Mouse (Mus musculus): Measurements from ENCODE around the gene Frmpd4.

The Frmpd4 gene

DNA sequence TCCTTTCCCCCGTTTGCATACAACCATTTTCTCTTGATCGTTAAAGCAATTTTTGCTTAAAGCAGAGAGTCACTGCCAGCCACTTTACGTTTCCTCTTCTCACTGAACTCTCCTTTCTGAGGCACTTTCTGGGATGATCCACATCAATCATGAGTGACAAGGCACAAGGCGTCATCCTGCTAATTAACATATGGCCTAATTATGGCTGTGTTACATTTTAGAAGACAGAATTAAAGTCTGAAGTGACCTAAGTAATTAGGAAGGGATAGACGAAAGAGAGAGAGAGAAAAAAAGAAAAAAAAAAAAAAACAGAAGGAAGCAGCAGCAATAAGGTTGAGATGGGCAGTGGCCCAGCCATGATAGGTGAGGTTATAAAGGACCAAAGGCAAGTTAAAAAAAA is at the start of gene Frmpd4:
TSS of gene Frmpd4 (minus strand) at position 101 of the 400 bp plus-strand sequence.
- no peak for DNase-seq

DNA sequence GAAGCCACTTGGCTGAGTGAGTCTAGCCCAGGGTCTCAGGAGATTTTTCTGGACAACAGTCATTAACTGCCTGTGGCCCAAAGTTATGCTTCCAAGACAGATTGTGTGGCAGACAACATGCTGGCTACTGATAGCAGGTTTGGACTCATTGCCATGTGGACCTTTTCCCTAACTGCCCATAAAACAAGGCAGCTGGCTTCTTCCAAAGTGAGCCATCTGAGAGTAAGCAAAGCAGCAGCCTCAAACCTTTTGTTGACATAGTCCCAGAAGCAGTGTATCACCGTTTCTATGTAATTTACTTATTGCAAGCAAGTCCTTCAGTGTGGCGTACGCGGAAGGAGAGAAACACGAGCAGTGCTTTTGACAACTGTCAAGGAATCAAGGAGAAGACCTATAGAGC is 18.2 kb upstream of the Frmpd4 start:
- peak; percentile 14 to 41 for DNase-seq

DNA sequence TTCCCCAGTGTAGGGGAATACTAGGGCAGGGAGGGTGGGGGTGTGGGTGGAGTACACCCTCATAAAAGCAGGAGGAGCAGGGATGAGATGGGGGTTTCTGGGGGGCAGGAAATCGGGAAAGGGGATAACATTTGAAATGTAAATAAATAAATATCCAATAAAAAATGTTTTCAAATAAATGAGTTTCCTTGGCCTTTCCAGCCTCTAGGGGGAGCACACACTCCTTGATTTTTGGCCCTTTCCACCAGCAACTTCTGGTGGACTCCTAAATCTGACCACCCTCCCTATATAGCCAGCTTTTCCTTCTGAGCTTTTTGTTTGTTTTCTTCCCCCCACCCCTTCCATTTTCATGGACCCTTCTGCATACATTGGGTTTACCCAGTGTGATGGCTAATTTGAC is 7.3 kb upstream of the Frmpd4 start:
- DNase-seq: peak in 1 of 2 experiments; percentile 6

DNA sequence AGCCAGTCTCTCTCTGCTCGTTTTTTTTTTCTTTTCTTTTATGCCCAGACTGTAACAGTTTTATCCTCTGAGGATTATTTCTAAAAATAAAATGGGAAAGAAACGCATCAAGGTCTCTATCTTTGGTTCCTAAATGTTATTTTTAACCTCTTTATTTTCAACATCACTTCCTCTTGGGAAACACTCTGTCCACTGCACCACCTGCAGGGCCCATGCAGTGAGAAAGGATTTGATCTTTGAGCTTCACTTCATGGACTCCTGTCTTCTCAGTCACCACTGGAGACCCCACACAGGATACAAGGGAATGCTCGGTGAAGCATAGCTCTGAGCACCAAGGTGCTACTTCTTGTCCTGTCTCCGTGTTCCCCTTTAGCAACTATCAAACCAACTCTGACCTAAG is 5.2 kb downstream of the Frmpd4 start:
- DNase-seq: no peak

DNA sequence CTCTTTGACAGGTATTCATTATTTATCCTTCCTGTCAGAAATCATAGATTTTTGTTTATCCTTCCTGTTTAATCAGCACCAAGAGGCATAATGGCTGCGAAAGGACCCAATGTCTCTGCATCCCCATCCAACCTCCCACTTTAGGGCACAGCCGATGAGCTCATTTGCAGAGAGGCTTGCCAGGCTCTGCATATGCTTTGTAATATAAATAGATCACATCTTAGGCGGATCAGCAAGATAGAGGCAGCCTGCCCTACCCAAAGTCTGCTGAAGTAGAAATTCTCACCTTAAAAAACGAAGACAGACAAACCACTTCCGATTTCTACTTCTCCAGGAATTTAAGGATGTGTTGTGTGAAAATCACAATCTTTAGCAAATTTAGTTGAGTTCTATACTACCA is 7.8 kb downstream of the Frmpd4 start:
- peak; percentile 18 to 33 for DNase-seq

DNA sequence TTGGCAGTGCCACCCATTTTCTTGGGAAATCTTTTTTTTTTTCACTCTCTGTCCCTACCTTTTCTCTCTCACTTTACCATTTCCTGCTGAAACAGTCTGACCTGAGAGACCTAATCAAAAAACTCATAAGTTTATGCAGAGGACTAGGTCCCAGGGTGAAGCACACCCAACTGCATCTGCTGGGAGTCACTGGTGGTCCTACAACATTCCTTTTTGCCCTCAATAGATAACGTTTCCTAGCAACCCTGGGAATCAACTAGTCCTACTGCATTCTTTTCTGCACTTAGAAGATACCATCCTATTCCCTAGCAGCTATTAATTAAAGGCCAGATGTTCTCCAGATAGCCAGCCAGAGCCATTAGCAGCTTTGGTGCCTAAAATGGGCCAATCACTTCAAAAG is 71.8 kb downstream of the Frmpd4 start:
- DNase-seq: no peak

DNA sequence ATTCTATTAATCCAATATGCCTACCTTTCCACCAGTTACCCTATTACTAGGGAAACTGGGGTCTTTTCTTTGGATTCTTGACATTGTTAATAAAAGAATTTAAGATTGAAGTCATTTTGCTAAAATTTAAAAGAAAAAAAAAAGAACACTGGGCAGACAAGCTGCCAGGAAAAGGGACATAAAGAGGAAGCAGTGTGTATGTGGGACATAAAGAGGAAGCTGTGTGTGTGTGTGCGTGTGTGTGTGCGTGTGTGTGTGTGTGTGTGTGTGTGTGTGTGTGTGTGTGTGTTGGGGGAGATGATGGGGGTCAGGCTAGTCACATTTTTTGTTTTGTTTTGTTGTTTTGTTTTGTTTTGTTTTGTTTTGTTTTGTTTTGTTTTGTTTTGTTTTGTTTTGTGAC is 121.8 kb downstream of the Frmpd4 start:
- no peak for DNase-seq

DNA sequence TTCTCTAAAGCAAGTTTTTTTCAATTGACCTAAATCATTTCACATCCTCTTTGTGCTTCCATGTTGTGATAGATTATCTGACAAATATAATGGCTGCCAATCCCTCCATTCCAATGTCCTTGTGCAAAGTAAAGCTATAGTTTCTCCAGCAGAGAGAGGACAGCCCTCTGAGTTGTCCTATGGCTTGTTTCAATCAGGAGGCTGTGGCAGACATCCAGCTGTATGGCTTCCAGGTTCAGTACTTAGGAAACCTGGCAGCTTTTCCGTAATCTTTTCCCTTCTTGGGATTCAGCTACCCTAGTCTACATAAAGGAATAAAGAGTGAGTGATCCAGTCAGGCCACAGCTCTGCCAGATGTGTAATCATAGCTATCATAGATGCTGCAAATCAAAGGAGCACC is 145.8 kb downstream of the Frmpd4 start:
- peak; percentile 29 to 42 for DNase-seq

DNA sequence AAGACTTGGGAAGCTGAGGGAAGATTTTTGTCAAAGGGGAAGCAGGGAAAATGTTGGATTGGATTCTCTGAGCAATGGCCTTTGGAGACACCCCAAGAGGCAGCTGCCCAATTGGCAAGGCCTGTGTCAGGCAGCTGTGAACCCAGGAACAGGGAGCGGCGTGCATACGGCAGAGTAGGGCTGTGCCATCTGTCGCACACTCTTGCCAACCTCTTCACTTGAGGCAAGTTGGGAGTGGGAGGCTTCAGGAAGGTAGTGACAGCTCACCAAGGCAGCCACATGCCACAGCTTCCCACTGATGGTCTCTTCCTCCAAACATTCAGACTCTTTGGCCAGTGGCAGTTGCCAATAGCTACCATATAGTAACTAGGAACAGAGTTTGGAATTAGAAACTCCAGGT is 147.2 kb downstream of the Frmpd4 start:
- peak; percentile 77 to 81 for DNase-seq

DNA sequence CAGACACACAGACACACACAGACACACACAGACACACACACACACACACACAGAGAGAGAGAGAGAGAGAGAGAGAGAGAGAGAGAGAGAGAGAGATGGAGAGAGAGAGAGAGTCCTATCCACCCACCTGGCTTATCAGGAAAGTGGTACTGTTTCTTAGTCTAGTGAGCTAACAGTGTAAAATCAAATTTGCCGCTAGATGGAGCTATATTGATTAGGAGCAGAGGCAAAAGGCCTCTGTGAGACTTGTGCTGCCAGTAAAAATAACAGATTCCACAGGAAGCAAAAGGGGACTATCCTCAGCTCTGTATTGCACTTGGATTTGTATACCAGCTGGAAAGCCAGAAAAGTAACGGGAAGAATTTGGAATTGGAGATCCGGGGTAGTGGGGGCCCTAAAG is 161.6 kb downstream of the Frmpd4 start:
- peak; percentile 7 to 54 for DNase-seq

DNA sequence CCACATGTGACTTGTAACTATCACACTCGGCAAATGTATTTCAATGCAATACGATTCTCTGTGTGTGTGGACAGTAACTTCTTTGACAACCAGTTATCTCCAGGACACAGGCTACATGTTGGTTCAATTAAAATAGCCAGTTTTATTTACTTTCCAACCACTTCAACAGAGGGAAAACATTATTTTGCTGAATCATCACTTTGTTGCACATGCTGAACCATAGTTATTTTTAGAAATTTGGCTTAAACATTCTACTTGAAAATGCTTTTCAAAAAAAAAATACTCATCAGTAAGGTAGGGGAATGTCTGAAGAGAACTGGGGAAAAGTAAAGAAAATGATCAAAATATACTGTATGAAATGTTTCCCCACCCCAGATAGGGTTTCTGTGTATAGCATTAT is 173.5 kb downstream of the Frmpd4 start:
- no peak for DNase-seq

DNA sequence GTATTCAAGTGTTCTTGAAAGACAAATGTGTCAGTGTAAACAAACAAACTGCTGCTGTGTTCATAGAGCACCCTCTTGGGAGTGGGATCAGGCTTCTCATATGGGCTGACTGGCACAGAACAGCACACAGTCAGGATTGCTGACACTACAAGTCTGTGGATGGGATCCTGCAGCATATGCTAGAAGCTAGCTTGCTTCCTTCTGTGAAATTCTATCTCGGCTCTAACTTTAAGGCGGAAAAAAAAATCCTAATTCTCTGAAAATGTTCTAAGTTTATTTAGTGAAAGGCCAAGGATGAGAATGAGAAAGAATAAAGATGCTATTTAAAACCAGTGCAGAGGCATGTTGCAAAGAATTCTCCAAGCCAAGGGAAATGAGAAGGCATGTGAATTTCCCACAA is 226.6 kb downstream of the Frmpd4 start:
- no peak for DNase-seq

DNA sequence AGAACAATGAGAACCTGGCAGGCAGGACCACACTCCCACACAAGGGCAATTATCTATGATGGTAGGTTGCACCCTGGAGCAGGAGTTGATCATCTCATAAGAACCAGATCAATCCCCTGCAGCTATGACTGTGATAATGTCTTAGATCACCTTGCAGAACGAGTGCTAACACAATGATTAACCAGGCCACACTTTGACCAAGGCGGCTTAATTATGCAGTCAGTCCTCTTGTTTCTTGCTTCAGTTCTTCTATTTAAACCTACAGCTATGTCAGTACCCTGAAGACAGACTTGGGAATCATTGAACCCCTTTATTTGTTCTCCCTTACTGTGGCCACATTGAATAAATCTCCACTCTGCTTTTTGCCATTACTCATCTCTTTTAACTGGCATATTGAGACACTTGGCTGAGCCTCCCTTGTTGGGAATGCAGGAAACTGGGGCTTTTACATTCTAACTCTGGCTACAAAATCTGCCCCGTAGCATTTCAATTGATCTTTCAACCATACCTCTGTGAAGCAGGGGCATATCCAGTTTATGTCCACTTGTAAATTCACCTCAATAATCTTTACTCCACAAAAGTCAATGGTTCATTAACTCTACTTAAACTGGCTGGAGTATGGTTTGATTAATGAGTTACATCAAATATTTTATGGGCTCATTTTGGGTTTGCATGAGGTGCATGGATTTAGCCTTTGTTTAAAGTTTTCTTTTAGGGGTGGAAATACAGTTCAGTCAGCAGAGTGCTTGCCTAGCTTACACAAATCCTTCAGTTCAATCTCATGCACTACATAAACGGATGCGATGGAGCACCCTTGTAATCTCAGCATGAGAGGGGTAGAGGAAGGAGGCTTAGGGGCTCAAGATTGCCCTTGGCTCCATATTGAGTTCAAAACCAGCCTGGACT is 227.5 kb downstream of the Frmpd4 start:
- no peak for DNase-seq

DNA sequence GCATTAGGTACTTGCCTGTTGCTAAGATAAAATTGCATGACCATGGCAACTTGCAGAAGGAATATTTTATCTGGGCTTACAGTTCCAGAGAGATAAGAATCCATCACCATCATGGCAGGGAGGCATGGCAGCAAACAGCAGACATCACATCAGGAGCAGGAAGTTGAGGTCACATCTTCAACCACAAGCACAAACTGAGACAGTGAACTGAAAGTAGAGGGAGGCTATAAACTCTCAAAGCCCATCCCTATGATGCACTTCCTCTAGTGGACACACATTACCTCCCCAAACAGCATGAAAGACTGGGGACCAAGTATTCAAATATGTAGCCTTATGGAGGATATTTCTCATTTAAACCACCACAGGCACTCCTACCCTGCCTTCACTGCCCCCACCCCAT is 238.8 kb downstream of the Frmpd4 start:
- DNase-seq: no peak

DNA sequence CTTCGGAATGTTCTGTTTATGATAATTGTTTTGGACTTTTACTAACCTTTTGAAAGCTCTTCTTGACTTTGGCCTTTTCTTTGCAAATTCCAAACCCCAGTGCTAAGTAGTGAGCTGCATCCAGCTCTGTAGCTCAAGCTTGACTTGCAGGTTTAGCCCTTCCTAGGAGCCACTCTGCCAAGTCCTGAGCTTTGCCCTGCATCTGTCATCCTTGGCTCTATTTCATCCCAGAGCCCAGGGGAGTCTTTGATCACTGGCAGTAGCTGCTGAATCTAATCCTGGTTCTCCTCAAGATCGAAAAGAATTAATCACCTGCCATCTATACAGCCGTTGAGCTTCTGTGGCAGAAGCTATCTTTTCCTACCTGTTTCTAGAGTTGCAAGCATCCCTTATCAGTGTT is 251.9 kb downstream of the Frmpd4 start:
- peak; percentile 28 to 38 for DNase-seq

DNA sequence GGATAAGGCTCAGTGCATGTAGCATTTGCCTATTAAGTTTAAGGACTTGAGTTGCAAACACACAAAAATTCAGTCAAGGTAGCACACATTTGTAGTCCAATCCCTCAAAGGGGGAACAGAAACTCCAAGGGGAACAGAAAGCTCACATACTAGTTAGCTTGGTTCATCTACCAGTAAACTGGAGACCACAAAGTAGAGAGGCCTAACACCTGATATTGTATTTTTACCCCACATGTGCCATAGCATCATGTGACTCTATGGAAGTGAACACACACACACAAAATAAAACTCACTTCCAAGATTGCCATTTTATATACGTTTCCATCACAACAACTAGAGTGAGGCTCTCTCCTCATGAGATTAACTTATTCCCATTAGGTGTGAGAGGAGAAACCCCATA is 264.9 kb downstream of the Frmpd4 start:
- no peak for DNase-seq

DNA sequence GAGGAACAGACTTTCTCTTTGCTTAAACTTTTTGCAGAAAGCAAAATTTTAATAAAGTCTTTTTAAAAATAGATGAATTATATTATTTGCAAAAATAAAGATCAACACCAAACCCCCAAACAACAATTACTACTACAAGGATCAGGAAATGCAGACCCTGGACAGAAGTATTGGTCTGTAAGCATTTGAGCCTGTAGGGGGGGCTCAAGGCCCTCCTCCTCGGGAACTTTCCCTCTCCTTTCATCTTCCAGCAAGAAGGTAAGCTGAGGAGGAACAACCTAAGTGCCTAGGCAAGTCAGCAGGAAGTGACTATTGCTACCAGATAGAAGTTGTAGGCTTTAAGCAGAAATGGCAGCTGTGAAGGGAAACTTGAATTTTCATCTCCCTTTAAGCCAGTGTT is 266.9 kb downstream of the Frmpd4 start:
- no peak for DNase-seq

DNA sequence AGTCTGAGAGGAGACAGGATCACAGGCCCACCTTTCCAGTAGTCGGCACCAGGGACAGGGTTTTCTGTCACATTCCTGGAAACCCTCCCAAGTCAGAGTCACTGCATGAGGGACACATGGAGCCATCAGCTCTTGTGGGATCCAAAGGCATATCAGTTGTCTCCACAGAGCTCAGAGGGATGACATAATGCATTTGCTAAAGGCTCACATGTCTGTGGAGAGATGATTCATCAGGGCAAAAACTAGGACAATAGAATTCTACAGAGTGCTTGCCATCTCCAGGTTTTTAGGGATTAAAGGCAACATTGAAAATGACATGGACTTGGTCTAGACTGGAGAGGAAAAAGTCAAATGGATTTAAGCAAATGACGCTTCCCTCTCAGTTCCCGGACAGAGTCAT is 284.5 kb downstream of the Frmpd4 start:
- no peak for DNase-seq

DNA sequence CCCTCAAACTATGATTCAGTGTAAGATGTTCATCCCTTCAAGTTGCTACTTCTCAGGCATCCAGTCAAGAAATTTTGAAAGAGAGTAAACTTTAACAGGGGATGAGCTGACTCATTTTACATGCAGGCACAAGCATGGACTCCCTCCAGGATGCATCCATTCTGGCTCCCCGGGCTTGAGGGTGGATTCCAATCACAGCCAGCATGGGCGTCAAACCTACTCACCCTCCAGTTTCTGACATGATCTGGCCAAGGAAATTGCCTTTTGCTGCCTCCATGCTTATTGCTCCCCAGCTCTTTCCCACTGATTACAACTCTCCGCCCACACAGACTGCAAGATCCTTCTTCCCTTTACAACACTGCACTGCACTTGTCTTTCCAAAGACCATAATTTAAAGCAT is 370.0 kb downstream of the Frmpd4 start:
- DNase-seq: no peak

DNA sequence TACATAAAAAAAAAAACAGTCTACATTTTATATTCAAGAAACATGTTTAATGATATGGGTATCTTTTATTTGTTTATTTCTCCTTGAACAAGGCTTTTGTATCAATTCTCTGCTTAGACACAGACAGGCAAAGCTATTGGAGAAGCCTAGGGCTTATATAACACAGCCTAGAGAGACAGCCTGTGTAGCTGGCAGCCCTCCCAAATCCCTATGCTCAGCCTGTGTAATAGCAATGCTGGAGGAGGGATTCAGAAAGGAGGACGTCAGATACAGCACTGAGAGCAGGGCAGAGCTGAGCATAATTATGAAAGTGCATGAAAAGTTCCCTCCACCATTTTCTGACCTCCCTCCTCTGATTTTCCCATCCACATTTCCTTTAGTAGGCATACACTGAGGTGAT is 385.1 kb downstream of the Frmpd4 start:
- peak; percentile 58 to 62 for DNase-seq

DNA sequence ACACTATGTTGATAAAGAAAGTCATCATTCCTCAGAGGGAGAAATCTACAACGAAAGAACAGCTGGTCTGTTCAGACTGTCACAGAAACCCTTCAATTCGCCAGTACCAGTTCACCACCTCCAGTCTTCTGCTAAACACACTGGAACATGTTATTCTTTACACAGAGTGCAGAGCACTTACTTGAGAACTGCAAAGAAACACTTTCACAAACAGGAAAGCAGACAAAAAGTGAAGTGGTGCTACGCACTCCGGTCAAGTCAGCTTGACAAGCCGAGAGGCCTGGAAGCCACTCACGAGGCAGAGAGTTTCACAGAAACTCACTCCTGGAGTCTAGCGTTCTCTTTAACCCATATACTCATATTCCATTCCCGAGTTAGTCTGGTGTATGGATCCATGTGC is 387.5 kb downstream of the Frmpd4 start:
- no peak for DNase-seq

DNA sequence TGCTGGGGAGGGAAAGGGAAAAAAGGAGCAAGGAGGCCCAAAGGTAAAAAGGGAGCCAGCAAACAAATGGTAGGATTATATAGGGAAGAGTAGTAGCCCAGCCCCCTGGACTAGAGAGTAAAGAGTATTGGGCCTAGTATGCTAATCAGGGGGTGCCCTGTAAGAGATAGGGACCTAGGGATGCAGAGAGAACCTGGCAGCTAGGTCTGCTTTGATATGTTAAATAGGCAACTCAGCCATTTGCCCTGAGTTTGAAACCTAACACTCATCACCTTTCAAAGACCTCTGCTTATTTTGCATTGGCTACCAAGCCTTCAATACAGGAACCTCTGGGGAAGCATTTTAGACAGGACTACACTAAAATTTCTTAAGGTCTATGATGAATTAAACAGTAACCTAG is 414.0 kb downstream of the Frmpd4 start:
- DNase-seq: no peak

DNA sequence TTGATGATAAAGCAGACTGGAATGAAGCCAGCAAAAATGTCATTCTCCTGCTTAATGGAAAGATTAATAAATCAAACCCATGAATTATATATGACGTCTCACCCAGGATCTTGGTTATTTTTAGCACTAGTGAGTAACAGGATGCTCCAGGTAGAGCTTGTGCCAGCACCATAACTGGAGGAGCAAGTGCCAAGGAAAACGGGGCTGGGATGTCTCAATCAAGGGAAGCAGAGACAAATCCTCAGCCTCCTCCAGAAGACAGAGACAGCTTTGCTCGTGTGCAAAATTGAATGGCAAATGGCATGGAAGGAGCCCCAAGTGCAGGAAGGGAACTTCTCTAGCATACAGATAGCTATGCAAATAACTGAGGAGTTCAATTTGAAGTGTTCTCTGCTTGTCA is 418.2 kb downstream of the Frmpd4 start:
- DNase-seq: peak; percentile 60 to 64

DNA sequence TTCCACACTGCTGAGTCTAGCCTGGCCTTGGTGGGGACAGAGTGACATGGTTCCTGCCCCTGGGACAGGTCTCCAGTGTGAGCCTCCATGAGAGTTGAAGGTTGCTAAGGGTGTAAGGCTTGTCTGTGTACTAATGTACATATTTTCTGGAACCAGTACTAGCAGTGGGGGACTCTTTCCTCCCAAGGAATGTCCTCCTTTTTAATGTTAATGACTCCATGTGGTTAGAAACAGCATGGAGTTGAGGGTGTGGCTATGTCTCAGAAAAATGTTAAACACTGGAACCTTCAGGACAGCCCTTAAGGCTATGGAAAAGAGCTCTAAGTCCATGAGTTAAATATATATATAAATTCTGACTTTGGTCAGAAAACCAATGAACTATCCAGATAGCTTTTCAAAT is 436.0 kb downstream of the Frmpd4 start:
- DNase-seq: no peak

DNA sequence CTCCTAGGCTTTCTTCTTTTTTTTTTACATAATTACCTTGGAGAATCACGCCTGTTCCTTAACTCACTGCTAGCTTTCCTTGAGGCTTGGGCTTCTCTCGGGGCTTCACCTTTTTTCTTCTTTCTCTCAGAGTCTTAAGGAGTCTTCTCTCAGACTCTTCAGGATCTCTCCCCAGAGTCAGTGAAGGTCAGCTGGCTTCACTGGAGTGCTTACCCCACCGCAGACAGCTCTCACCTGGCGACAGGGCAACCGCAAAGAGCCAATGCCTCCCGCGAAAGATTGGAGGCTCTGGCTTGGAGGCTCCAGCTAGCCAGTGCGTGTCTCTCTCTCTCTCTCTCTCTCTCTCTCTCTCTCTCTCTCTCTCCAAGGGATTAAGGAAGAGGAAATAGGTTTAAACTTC is 453.0 kb downstream of the Frmpd4 start:
- peak; percentile 7 to 8 for DNase-seq

All from cerebellum, postnatal 14 days (tissue).